Mouse (Mus musculus) mesoderm, embryonic 11.5 days (tissue): ENCODE results near the gene Speer4f2.
"Not testable (repeated sequence)": the region's sequence is repeated elsewhere in the genome, so short reads cannot be mapped to it uniquely, and the experiment has no call there.

Source experiments
- DNase-seq: peaks from one replicate; pipeline ENCODE4 v3.0.0-alpha.2; 2012; ENCODE audit warnings: low read depth, low spot score

Speer4f2 gene

GRCm38 (mm10) chr5:17372880-17373279 lies at the start of gene Speer4f2:
TSS of gene Speer4f2 (plus strand) at chr5:17373180.
- not testable (repeated sequence) for DNase-seq

GRCm38 (mm10) chr5:17328946-17329566 lies 43.9 kb upstream of the Speer4f2 start:
- no peak for DNase-seq

- DNase-seq = no peak
These were observed 38.1 kb upstream of the Speer4f2 start for GRCm38 (mm10) chr5:17334836-17335235.

DNA sequence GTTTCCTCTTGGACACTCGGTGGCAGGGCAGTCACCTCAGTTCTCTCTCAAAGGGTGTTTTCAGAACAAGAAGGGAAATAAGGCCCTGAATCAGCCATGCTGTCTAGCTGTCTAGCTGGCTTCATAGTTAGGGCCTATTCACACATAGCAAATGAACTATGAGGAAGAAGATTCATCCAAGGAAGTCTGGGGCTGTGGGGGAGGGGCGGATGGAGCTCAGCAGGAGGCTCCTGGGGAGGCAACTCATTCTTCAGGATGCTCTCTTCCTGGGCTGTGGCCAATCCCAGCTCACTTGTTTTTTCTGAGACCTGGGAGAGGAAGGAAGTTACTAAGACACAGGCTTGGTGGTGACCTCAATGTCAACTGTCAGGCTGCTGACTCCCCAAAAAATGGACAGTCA lies 27.2 kb upstream of the Speer4f2 start:
- DNase-seq = not testable (repeated sequence)

DNA sequence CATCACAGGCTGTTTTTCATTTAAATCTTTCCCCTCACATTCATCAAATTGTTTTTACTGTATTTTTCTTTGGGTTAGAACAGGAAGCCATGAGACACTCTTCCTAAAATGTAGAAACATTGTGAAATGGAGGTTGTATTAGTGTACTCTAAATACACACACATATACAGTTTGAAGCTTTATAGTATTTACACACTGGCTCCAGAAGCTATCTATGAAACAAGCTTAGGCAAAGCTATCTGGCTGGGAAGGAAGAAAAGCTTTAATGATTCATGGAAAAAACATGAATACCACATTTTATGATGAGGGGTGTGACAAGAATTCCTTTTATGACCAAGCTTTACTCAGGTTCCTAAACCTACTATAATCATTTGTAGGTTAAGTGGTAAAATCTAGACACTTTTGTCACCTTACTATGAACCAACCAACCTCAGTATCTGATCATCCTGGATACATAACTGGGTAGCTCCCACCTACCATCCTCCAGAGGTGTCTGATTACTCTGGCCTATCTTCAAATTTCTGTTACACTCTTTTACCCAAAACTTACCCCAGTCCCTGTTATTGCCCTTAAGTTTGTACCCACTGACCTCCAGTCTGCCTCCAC lies 13.5 kb upstream of the Speer4f2 start:
- DNase-seq = no peak

DNA sequence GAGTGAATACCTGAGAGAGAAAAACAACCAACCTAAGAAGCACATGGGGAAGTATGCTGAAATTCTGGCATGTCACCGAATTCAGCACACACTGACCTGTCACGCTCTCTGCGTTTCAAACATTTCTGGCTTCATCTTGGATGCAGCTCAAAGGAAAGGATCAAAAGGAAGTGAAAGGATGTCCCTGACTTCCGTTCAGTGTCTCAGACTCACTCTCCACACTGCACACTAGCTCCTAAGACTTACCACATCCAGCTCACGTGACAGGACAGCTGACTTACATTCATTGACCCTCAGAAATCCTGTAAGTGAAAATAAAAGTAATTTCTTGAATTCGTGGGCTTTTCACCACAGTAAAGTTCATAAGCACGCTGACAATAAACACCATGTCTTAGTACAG lies 16.9 kb downstream of the Speer4f2 start:
- no peak for DNase-seq

GRCm38 (mm10) chr5:17391207-17391606 lies 18.2 kb downstream of the Speer4f2 start:
- no peak for DNase-seq

- DNase-seq = no peak
These were observed 27.6 kb downstream of the Speer4f2 start for GRCm38 (mm10) chr5:17400571-17400970.

DNA sequence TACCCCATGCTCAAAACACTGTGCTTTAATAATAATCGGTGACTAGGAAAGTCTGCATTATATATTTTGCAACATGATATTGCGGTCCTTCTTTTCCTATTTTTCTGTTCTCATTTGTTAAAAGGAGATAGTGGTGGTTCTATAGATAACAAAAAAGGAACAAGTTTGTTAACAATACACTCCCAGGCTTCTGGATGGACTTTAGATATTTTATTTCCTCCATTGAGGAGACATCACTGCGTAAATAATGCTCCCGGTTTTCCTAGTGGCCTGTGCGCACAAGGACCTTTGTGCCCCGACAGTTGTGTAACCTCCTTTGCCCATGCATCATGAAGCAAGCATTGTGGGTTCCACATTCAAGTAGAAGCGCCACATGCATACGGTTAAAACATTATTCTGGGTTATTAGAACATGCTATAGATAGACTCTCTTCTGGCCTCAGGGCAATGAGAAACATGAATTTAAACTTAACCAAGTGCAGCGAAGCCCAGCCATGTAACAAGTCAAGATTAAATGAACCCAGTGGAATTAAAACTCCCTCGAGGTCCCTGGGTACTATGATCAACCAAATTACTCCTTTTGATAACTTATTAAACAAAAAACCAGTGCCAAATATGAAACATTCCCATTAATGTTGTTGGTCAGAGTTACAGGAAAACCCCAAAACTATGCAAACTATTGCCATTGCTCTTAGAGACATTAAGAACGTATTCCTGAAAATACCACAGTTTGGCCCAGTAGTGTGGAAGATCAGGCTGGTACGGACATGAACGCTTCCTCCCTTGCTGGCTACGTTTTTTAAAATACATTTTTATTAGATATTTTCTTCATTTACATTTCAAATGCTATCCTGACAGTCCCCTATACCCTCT lies 28.5 kb downstream of the Speer4f2 start:
- DNase-seq = no peak

- no peak for DNase-seq
These were observed 29.5 kb downstream of the Speer4f2 start for GRCm38 (mm10) chr5:17402330-17403125.

DNA sequence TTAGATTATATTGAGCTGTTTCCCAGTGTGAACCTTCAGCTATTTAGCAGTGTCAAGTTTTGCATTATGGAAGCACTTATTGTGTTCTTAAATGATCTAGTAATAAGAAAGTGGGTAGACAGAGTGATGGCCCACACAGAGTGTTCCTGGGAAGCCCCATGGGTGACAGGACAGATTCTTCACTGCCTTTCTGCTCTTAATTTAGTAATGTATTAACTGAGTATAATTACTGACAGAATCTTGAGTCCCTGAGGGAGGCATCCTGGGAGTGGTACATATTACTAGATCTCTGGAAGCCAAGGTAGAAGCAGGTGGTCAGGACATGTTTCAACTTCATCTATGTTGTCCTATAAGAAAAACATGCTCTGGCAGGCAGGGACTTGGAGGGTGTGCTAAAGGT lies 30.6 kb downstream of the Speer4f2 start:
- DNase-seq = no peak

DNA sequence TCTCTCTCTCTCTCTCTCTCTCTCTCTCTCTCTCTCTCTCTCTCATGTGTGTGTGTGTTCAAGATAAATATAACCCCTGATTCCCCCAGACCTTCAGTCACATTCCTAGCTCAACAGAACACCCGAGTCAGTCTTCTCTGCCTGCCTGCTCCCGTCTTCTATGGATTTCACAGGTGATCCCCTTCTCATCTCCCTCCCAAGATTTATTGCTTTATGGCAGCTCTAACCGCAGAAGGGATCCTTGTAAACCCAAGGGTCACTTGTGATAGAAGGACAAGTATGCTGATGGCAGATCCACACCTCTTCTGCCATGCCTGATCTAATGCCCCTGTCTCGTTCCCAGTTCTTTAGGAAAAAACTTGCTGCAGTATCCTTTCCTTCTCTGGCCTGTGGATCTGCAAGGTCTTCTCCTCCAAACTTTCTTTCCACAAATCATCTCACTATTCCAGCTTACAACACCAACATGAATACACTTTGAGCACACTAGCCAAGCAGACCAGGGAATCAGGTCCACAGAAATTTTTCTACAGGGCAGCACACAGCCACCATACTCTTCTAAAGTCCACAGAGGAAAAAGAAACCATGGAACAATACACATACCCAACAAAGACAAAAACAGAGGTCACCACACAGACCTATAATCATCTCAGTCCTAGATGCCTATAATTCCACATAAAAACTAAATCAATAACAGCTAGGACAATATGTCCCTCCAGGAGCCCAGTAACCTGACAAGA lies 36.1 kb downstream of the Speer4f2 start:
- DNase-seq = peak; percentile 15

- no peak for DNase-seq
These were observed 44.2 kb downstream of the Speer4f2 start for GRCm38 (mm10) chr5:17417201-17417600.

DNA sequence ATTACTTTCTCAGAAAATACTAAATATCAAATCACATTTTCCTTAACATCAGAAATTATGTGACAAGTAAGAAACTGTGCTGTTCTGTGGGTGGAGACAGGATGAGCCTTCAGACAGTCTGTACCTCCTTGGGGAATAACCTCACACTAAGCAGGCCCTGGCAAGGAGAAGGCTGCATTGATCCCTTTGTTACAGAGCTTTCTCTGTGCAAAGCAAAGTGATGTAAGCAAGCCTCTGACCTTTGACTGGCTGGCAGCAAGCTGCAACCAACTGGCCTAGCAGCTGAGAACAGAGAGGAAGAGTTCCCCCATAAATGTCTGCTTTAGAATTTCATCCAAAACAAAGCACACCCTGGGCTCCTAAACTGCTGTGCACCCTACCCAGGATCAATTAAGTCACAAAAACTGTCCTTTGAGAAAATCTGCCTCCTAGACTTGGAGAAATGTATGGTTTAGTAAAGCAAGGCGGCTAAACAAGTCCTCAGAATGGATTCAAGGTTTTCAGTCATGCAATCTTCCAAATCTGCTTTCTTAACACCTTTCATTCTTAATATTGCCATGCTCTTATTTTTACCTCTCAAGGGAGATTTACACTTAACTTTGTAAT lies 46.3 kb downstream of the Speer4f2 start:
- peak; percentile 73 for DNase-seq

DNA sequence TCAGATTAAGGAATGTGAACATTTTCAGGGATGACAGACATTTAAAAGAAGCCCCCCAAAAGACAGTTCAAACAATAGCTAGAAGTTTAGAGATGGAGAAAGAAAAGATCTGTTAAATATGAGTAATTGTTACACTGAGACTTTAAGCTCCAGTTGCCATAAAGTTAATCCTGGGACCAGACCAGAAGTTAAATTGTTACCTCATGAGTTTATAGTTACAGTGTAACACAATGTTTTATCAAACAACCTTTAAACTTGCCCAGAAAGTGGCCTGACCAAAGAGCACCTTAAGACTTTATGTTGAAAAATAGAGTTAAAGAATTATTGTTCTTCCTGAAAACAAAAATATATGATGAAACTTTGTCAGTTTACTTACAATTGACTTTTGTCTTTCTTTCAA lies 46.9 kb downstream of the Speer4f2 start:
- no peak for DNase-seq

DNA sequence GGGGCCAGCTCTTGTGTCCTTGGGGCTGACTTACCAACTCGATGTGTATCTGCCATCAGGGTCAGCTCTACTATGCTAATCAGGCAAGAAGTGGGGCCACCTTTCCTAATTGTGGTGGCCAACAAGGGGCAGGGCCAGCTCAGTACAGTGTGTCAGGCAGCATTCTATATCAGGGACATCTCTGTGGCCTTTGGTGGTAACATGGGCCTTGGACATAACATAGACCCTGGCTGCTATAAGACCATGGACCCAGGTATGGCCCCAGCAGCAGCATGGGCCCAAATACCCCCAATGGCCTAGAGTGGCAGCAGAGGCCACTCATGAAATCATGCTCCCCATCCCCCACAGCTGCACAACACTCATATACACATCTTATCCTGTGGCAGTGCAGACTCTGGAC lies 49.2 kb downstream of the Speer4f2 start:
- DNase-seq = no peak

DNA sequence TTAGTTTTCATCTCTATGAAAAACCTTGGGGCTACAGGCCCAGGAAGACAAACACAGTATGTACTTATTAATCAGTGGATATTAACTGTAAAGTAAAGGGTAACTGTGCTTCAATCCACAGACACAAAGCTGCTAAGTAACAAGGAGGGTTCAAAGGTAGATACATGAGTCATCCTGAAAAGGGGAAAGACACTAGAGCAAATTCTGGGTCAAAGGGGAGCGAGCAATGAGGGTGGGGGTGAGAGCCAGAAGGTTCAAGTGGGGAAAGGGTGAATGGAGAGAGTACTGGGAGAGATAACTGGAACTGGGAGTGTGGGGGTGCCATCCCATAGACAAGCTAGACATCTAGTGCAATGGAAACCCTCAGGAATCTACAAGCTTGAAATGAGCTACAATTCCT lies 54.0 kb downstream of the Speer4f2 start:
- no peak for DNase-seq
